Mouse (Mus musculus): ENCODE data around the gene Galnt18. TPM values are rescaled to one million over a fixed set of nuclear protein-coding genes. Genes with fewer than 3 reads are reported as not detected.

The Galnt18 gene
- polyA plus RNA-seq, 1 experiment from 2014 or later = 20.5 TPM

DNA sequence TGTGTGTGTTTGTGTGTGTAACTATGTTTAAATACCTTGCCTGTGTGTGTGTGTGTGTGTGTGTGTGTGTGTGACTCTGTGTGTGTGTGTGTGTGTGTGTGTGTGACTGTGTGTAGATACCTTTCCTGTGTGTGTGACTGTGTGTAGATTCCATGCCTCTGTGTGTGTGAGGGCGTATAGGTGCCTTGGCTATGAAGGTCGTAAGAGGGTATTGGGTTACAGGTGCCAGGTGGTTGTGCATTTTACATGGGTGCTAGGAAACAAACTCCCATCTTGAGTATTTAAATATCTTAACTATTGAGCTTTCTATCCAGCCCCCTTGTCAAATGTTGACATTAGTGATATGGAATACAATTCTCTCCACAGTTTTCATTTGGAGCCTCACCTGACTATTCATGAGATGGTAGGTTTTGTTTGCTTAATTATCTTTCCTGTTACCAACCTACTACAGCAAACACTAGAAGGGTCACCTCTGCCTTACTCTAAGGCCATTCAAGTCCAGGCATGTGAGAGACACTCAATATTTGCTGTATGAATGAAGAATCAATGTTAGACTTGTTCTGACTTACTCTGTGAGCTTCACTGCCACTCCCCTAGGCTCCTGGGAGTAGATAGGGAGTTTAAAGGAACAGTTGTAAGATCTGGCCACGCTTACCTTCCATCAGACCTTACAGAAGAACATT, 250.7 kb downstream of the Galnt18 start:
- Histone ChIP-seq H3K9ac (ENCODE audit: low read length) (no peak overlapping the region), H3K4me2 (replicated peaks; ENCODE audit: low read depth) (no peak overlapping the region), H3K9me3 (ENCODE audit: control insufficient read depth, low read length) (no peaks in the 10 kb centered on the region), H3K27me3 (ENCODE audit: control insufficient read depth, insufficient read depth, low read length) (no peaks in the 10 kb centered on the region), H3K4me3 (ENCODE audit: low read depth, low read length) (no peak overlapping the region), H3K4me1 (replicated peaks; ENCODE audit: control insufficient read depth, insufficient read depth) (no peaks in the 10 kb centered on the region), H3K27ac (replicated peaks) (peak overlapping the region; percentile 67), H3K36me3 (ENCODE audit: control insufficient read depth, insufficient read depth, low read length) (no peaks in the 10 kb centered on the region)
- peak; percentile 96 for ATAC-seq (ENCODE audit: low FRiP score, low TSS enrichment)
- 51% methylated on average over 3 of the region's 3 CpGs for WGBS
- TF ChIP-seq CTCF (IDR thresholded peaks at IDR 0.05; ENCODE audit: low read depth) (no peak), EP300 (optimal IDR thresholded peaks at IDR 0.05) (peak; percentile 45)
- DNase-seq (ENCODE audit: low spot score) = peak; percentile 53

DNA sequence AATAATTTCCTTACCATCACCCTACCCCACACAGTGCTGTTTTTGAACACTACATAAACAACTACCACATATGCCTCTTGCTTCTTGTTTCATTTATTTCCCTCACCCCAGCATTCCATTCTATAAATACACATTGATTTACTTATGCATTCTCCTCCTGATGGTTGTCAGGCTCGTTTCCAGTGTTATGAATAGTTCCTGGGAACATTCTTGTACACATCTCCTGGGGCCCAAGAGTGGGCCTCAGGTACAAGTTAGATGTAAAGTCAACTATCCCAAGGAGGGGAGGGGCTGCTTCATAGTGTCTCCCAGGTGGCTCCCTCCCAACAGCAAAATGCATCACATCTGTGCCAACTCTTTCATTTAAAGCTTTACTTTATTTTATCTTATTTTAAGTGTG, 251.3 kb downstream of the Galnt18 start:
- ATAC-seq (ENCODE audit: low FRiP score, low TSS enrichment) (peak; percentile 24), DNase-seq (ENCODE audit: low spot score) (peak; percentile 23)
- H3K4me2 ChIP-seq (replicated peaks; ENCODE audit: low read depth) = no peak overlapping the region
- H3K27ac ChIP-seq (replicated peaks) = peak overlapping the region; percentile 67
- H3K36me3 ChIP-seq (ENCODE audit: control insufficient read depth, insufficient read depth, low read length) = no peaks in the 10 kb centered on the region
- WGBS = 8% methylated on average over 1 of the region's 1 CpGs
- H3K27me3 ChIP-seq (ENCODE audit: control insufficient read depth, insufficient read depth, low read length) = no peaks in the 10 kb centered on the region
- H3K9ac ChIP-seq (ENCODE audit: low read length) = no peak overlapping the region
- TF ChIP-seq EP300 (optimal IDR thresholded peaks at IDR 0.05) = no peak
- no peak for TF ChIP-seq CTCF (IDR thresholded peaks at IDR 0.05; ENCODE audit: low read depth)
- no peak overlapping the region for H3K4me3 ChIP-seq (ENCODE audit: low read depth, low read length)
- no peaks in the 10 kb centered on the region for H3K9me3 ChIP-seq (ENCODE audit: control insufficient read depth, low read length)
- H3K4me1 ChIP-seq (replicated peaks; ENCODE audit: control insufficient read depth, insufficient read depth) = no peaks in the 10 kb centered on the region

DNA sequence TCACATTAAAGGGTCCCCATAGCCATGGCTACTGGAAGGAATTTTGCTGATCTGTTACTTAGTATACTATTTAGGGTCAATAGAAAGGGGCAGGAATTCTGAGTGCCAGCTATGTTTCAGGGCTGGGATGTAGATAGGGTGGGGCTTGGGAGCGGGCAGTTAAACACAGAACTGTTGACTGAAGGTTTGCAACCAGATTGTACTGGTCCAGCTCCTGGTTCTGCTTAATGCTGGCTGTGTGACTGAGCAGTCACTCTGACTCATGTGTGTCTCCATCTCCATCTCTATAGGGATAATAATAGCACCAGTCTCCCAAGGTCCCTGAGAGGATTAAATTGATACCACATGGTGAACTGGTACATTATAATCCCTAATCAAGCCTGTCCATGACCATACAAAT, 258.9 kb downstream of the Galnt18 start:
- Histone ChIP-seq H3K27me3 (ENCODE audit: control insufficient read depth, insufficient read depth, low read length) (no peaks in the 10 kb centered on the region), H3K4me3 (ENCODE audit: low read depth, low read length) (no peak overlapping the region), H3K4me2 (replicated peaks; ENCODE audit: low read depth) (no peak overlapping the region), H3K27ac (replicated peaks) (no peak overlapping the region), H3K4me1 (replicated peaks; ENCODE audit: control insufficient read depth, insufficient read depth) (no peaks in the 10 kb centered on the region), H3K9me3 (ENCODE audit: control insufficient read depth, low read length) (no peaks in the 10 kb centered on the region), H3K9ac (ENCODE audit: low read length) (no peak overlapping the region), H3K36me3 (ENCODE audit: control insufficient read depth, insufficient read depth, low read length) (no peaks in the 10 kb centered on the region)
- DNase-seq (ENCODE audit: low spot score) (peak; percentile 17), ATAC-seq (ENCODE audit: low FRiP score, low TSS enrichment) (peak; percentile 84)
- TF ChIP-seq CTCF (IDR thresholded peaks at IDR 0.05; ENCODE audit: low read depth) = no peak
- no peak for TF ChIP-seq EP300 (optimal IDR thresholded peaks at IDR 0.05)
- WGBS = 71% methylated on average over 1 of the region's 1 CpGs

DNA sequence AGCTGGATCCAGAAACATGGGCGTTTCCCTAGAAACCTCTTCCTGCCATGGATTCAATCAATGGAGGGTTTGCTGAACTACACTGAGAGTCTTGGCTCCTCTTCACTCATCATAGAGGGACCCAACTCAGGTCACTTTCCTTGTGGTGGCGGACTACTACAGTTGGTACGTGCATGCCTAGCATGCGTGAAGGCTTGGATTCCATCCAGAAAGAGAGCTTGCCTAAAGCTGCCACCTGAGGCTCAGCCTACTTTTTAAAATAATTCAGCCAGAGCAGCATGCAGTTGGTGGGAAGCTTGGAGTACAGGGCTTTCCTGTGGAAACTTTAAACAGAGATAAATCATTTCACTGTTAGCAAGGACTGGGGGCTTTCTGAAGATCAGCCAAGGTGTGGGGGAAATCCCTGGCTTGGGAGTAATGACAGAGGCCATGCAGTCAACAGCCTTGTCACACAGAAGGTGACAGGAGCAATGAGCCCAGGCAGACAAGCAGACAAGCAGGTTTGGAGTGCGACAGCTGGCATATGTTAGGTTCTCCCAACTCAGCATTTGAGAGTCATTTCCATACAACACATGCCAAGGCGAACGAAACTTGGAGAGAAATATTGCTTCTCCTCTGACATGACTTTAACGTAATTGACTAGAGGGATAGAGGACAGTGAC, 261.1 kb downstream of the Galnt18 start:
- Histone ChIP-seq H3K4me1 (replicated peaks; ENCODE audit: control insufficient read depth, insufficient read depth) (no peaks in the 10 kb centered on the region), H3K4me2 (replicated peaks; ENCODE audit: low read depth) (no peak overlapping the region), H3K36me3 (ENCODE audit: control insufficient read depth, insufficient read depth, low read length) (no peaks in the 10 kb centered on the region), H3K4me3 (ENCODE audit: low read depth, low read length) (no peak overlapping the region), H3K9me3 (ENCODE audit: control insufficient read depth, low read length) (no peaks in the 10 kb centered on the region), H3K27ac (replicated peaks) (no peak overlapping the region), H3K9ac (ENCODE audit: low read length) (no peak overlapping the region), H3K27me3 (ENCODE audit: control insufficient read depth, insufficient read depth, low read length) (no peaks in the 10 kb centered on the region)
- no peak for DNase-seq (ENCODE audit: low spot score)
- TF ChIP-seq CTCF (IDR thresholded peaks at IDR 0.05; ENCODE audit: low read depth) = no peak
- TF ChIP-seq EP300 (optimal IDR thresholded peaks at IDR 0.05) = no peak
- ATAC-seq (ENCODE audit: low FRiP score, low TSS enrichment) = no peak
- WGBS = 48% methylated on average over 8 of the region's 8 CpGs

DNA sequence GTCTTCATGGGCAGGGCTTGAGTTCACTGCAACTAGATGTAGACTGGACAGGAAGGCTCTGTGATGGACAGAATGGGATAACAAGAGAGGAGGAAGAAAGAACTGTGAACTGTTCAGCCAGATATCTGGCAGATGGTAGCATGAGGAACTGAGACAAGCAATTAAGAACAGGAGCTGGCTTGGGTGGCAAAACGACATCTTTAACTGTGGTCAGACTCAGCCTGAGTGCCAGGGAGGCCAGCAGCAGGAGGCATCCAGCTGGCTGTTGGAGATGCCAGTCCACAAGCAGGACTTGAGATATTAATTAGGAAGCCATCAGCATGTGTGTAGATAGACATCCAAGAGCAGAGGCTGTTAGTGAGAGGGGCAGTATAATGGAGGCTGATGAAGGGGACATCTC, 262.9 kb downstream of the Galnt18 start:
- ATAC-seq (ENCODE audit: low FRiP score, low TSS enrichment) = no peak
- Histone ChIP-seq H3K36me3 (ENCODE audit: control insufficient read depth, insufficient read depth, low read length) (no peaks in the 10 kb centered on the region), H3K4me3 (ENCODE audit: low read depth, low read length) (no peak overlapping the region), H3K9me3 (ENCODE audit: control insufficient read depth, low read length) (no peaks in the 10 kb centered on the region), H3K4me1 (replicated peaks; ENCODE audit: control insufficient read depth, insufficient read depth) (no peaks in the 10 kb centered on the region), H3K27me3 (ENCODE audit: control insufficient read depth, insufficient read depth, low read length) (no peaks in the 10 kb centered on the region), H3K4me2 (replicated peaks; ENCODE audit: low read depth) (no peak overlapping the region), H3K27ac (replicated peaks) (no peak overlapping the region), H3K9ac (ENCODE audit: low read length) (no peak overlapping the region)
- 67% methylated on average over 1 of the region's 1 CpGs for WGBS
- no peak for DNase-seq (ENCODE audit: low spot score)
- TF ChIP-seq EP300 (optimal IDR thresholded peaks at IDR 0.05) (no peak), CTCF (IDR thresholded peaks at IDR 0.05; ENCODE audit: low read depth) (no peak)

DNA sequence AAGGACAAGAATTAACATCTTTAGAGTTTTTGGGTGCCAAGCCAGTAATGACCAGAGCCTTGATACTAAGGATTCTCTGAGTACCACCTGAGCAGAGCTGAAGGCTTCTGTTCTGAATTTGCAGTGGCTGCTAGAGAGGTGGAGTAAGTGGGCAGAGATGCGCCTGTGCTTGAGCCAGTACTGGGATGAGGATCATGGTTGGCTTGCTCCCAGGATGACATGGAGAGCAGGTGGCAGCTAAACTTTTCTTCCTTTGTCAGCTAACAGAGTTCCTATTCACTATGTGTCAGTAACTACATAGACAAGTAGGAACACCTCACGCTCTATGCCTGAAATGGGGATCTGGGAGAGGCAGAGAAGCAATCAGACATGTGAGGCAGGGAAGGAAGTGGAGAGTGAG, 264.3 kb downstream of the Galnt18 start:
- H3K4me3 ChIP-seq (ENCODE audit: low read depth, low read length) = no peak overlapping the region
- no peaks in the 10 kb centered on the region for H3K9me3 ChIP-seq (ENCODE audit: control insufficient read depth, low read length)
- no peak for DNase-seq (ENCODE audit: low spot score)
- no peaks in the 10 kb centered on the region for H3K27me3 ChIP-seq (ENCODE audit: control insufficient read depth, insufficient read depth, low read length)
- H3K36me3 ChIP-seq (ENCODE audit: control insufficient read depth, insufficient read depth, low read length) = no peaks in the 10 kb centered on the region
- no peak for TF ChIP-seq EP300 (optimal IDR thresholded peaks at IDR 0.05)
- no peak for TF ChIP-seq CTCF (IDR thresholded peaks at IDR 0.05; ENCODE audit: low read depth)
- 83% methylated on average over 2 of the region's 2 CpGs for WGBS
- H3K4me2 ChIP-seq (replicated peaks; ENCODE audit: low read depth) = no peak overlapping the region
- H3K27ac ChIP-seq (replicated peaks) = no peak overlapping the region
- no peaks in the 10 kb centered on the region for H3K4me1 ChIP-seq (replicated peaks; ENCODE audit: control insufficient read depth, insufficient read depth)
- no peak for ATAC-seq (ENCODE audit: low FRiP score, low TSS enrichment)
- no peak overlapping the region for H3K9ac ChIP-seq (ENCODE audit: low read length)
